Mouse (Mus musculus) cerebellum, adult (tissue): ENCODE data around the gene Selenok.

Source experiments
- ATAC-seq: cut with Nextera tagmentation; 2 replicates; pipeline ENCODE4 v1.9.2; 2017; ENCODE audit warnings: mild to moderate bottlenecking, moderate library complexity, mixed read lengths; ENCODE audit not compliant: insufficient number of reproducible peaks, low FRiP score, low TSS enrichment

Gene Selenok

GRCm38 (mm10) chr14:29988337-29988736 is 20.2 kb downstream of the Selenok start:
- no peak for ATAC-seq

- no peak for ATAC-seq
These were observed 26.9 kb downstream of the Selenok start for GRCm38 (mm10) chr14:29994976-29995375.

GRCm38 (mm10) chr14:29996000-29996751 is 28.1 kb downstream of the Selenok start:
- ATAC-seq, result no peak

GRCm38 (mm10) chr14:29997345-29997744 is 29.2 kb downstream of the Selenok start:
- ATAC-seq, result no peak

- ATAC-seq, result no peak
These were observed 30.8 kb downstream of the Selenok start for GRCm38 (mm10) chr14:29998747-29999474.

GRCm38 (mm10) chr14:29999475-29999811 is 31.3 kb downstream of the Selenok start:
- ATAC-seq, result no peak

- ATAC-seq, result 0 out of 2 replicates have a peak, but pooled peaks have one; percentile 36
These were observed 40.8 kb downstream of the Selenok start, which contains the start of the genes Il17rb and Chdh for GRCm38 (mm10) chr14:30008733-30009575. TSS of gene Il17rb (minus strand) at chr14:30008896. TSS of gene Chdh (plus strand) at chr14:30009023.

GRCm38 (mm10) chr14:30009864-30010560 is 41.9 kb downstream of the Selenok start:
- no peak for ATAC-seq

GRCm38 (mm10) chr14:30011886-30012560 is 43.9 kb downstream of the Selenok start:
- no peak for ATAC-seq

- ATAC-seq, result no peak
These were observed 46.4 kb downstream of the Selenok start for GRCm38 (mm10) chr14:30014487-30014886.

- ATAC-seq, result no peak
These were observed 46.9 kb downstream of the Selenok start for GRCm38 (mm10) chr14:30015008-30015407.

GRCm38 (mm10) chr14:30016666-30017065 is 48.6 kb downstream of the Selenok start:
- no peak for ATAC-seq

- no peak for ATAC-seq
These were observed 49.8 kb downstream of the Selenok start for GRCm38 (mm10) chr14:30017794-30018462.

- no peak for ATAC-seq
These were observed 50.3 kb downstream of the Selenok start for GRCm38 (mm10) chr14:30018463-30018801.

- no peak for ATAC-seq
These were observed 50.7 kb downstream of the Selenok start for GRCm38 (mm10) chr14:30018846-30019245.

- no peak for ATAC-seq
These were observed 51.3 kb downstream of the Selenok start for GRCm38 (mm10) chr14:30019375-30019774.

- ATAC-seq, result no peak
These were observed 51.9 kb downstream of the Selenok start for GRCm38 (mm10) chr14:30019792-30020575.

GRCm38 (mm10) chr14:30022471-30022870 is 54.4 kb downstream of the Selenok start:
- ATAC-seq, result no peak
